Mouse (Mus musculus) ES-E14 (cell line): ENCODE results near the gene Gm49425. TPM values are rescaled to one million over a fixed set of nuclear protein-coding genes. Genes with fewer than 3 reads are reported as not detected.

Experiments
- DNase-seq: peaks from one replicate; pipeline ENCODE4 v3.0.0-alpha.2; 2013; ENCODE audit warnings: low read depth, low spot score
- H3K27ac ChIP-seq: 2 replicates; pipeline ENCODE4 v1.5.1; 2012; ENCODE audit warnings: low read depth, mild to moderate bottlenecking, low read length, moderate library complexity, mixed read lengths; ENCODE audit not compliant: poor library complexity, insufficient read depth, severe bottlenecking
- H3K36me3 ChIP-seq: 2 replicates; pipeline ENCODE4 v1.6.1; 2012; ENCODE audit warnings: mild to moderate bottlenecking, low read length, moderate library complexity, mixed read lengths; ENCODE audit not compliant: control insufficient read depth, poor library complexity, insufficient read depth, severe bottlenecking
- H3K4me1 ChIP-seq, 2 experiments: fragments of 150-350 bp in 1 of 2; sonication (generic) in 1 of 2; 2 replicates each; pipeline ENCODE4 v1.6.1; 2012; ENCODE audit warnings: low read length in 2 of 2, mild to moderate bottlenecking in 1 of 2, mixed read lengths in 1 of 2; ENCODE audit not compliant: control insufficient read depth in 2 of 2, insufficient read depth in 2 of 2, poor library complexity in 1 of 2
- H3K4me3 ChIP-seq, 2 experiments: fragments of 150-350 bp in 1 of 2; sonication (generic) in 1 of 2; 2 replicates each; pipeline ENCODE4 v1.5.1; 2012; ENCODE audit warnings: low read length in 2 of 2, low read depth in 1 of 2, mild to moderate bottlenecking in 1 of 2, mixed read lengths in 1 of 2; ENCODE audit not compliant: insufficient read depth in 1 of 2, poor library complexity in 1 of 2, severe bottlenecking in 1 of 2
- H3K9ac ChIP-seq: 2 replicates; pipeline ENCODE4 v1.6.1; 2012; ENCODE audit warnings: low read depth, mild to moderate bottlenecking, low read length, mixed read lengths; ENCODE audit not compliant: poor library complexity, insufficient read depth, severe bottlenecking
- H3K9me3 ChIP-seq: fragments of 150-350 bp; sonication (generic); 2 replicates; pipeline ENCODE4 v1.6.1; 2012; ENCODE audit warnings: low read depth, mild to moderate bottlenecking, low read length; ENCODE audit not compliant: control insufficient read depth, insufficient read depth
- CHD2 ChIP-seq: IDR thresholded peaks from 2 replicates; pipeline ENCODE4 v1.6.1; 2014; ENCODE audit warnings: mild to moderate bottlenecking, low read depth, low read length, inconsistent platforms
- HCFC1 ChIP-seq: IDR thresholded peaks from 2 replicates; pipeline ENCODE4 v1.6.1; 2012; ENCODE audit warnings: low read length, inconsistent platforms, borderline replicate concordance; ENCODE audit not compliant: insufficient read depth
- MAFK ChIP-seq: IDR thresholded peaks from 2 replicates; pipeline ENCODE4 v1.6.1; 2014; ENCODE audit warnings: mild to moderate bottlenecking, low read depth, low read length, inconsistent platforms; ENCODE audit not compliant: insufficient read depth
- ZC3H11A ChIP-seq: IDR thresholded peaks from 2 replicates; pipeline ENCODE4 v1.6.1; 2012; ENCODE audit warnings: low read depth, mild to moderate bottlenecking, inconsistent platforms, low read length, borderline replicate concordance
- ZNF384 ChIP-seq: IDR thresholded peaks from 2 replicates; pipeline ENCODE4 v1.6.1; 2012; ENCODE audit warnings: low read depth, low read length, inconsistent platforms
- in situ Hi-C, 2 experiments: fragments of 600-800 bp; cut with MboI; formaldehyde crosslinking; loops; one replicate each; pipeline ENCODE4 v1.15.1; 2025; ENCODE audit warnings: low sequenced_read_pairs in 2 of 2, inconsistent platforms in 1 of 2; ENCODE audit not compliant: unreplicated experiment in 2 of 2
- total RNA-seq: library from RNA; depleted of rRNA; stranded (reverse); fragments of 300-350 nt; gene quantifications from 2 replicates; pipeline ENCODE4 v1.2.3, GENCODE M21; 2012

The Gm49425 gene
- total RNA-seq, 1 experiment, result not detected

GRCm38 (mm10) chr15:101550567-101550966 is 33.5 kb upstream of the Gm49425 start, which contains the start of gene Krt82:
TSS of gene Krt82 (minus strand) at chr15:101550667.
- no peak within 1 kb of the TSS for H3K27ac ChIP-seq
- no peaks in the 10 kb centered on the region for H3K9me3 ChIP-seq
- TF ChIP-seq ZC3H11A (no peak), MAFK (no peak), CHD2 (no peak), ZNF384 (no peak)
- DNase-seq, result no peak
- no peaks in the 10 kb centered on the region for H3K4me1 ChIP-seq
- H3K4me3 ChIP-seq, result no peak within 1 kb of the TSS
- in situ Hi-C loops, result no loop called here
- no peaks in the 10 kb centered on the region for H3K36me3 ChIP-seq
- no peak within 1 kb of the TSS for H3K9ac ChIP-seq

- DNase-seq, result no peak
These were observed 27.4 kb upstream of the Gm49425 start for GRCm38 (mm10) chr15:101544478-101544877.

GRCm38 (mm10) chr15:101542543-101542942 is 25.5 kb upstream of the Gm49425 start:
- Histone ChIP-seq H3K9ac (no peak overlapping the region), H3K9me3 (no peaks in the 10 kb centered on the region), H3K4me1 (peaks cover 0 to 5% of the 10 kb centered on the region in 2 experiments; a peak in 1 of 4 replicates), H3K4me3 (no peak overlapping the region), H3K36me3 (no peaks in the 10 kb centered on the region), H3K27ac (no peak overlapping the region)
- in situ Hi-C loops, result no loop called here
- no peak for DNase-seq
- TF ChIP-seq ZC3H11A (no peak), ZNF384 (no peak), CHD2 (no peak), HCFC1 (no peak), MAFK (no peak)

More at GRCm38 (mm10) chr15:101544478-101544877, 27.4 kb upstream of the Gm49425 start:
- H3K9me3 ChIP-seq, result no peaks in the 10 kb centered on the region
- no peaks in the 10 kb centered on the region for H3K36me3 ChIP-seq
- in situ Hi-C loops, result no loop called here
- peaks cover 0 to 5% of the 10 kb centered on the region in 2 experiments; a peak in 1 of 4 replicates for H3K4me1 ChIP-seq
- no peak overlapping the region for H3K9ac ChIP-seq
- no peak overlapping the region for H3K4me3 ChIP-seq
- no peak for TF ChIP-seq HCFC1
- no peak for TF ChIP-seq ZNF384
- H3K27ac ChIP-seq, result no peak overlapping the region

- DNase-seq, result no peak
- peaks cover 0 to 5% of the 10 kb centered on the region in 2 experiments; a peak in 1 of 4 replicates for H3K4me1 ChIP-seq
- H3K4me3 ChIP-seq, result no peak overlapping the region
- H3K9ac ChIP-seq, result no peak overlapping the region
- in situ Hi-C loops, result no loop called here
- H3K9me3 ChIP-seq, result no peaks in the 10 kb centered on the region
- no peaks in the 10 kb centered on the region for H3K36me3 ChIP-seq
- TF ChIP-seq CHD2 (no peak), ZNF384 (no peak), ZC3H11A (no peak), MAFK (no peak)
- H3K27ac ChIP-seq, result no peak overlapping the region
These were observed 21.5 kb upstream of the Gm49425 start for GRCm38 (mm10) chr15:101538580-101538900.

GRCm38 (mm10) chr15:101537864-101538579 is 21.0 kb upstream of the Gm49425 start:
- Histone ChIP-seq H3K36me3 (no peaks in the 10 kb centered on the region), H3K27ac (no peak overlapping the region), H3K9me3 (no peaks in the 10 kb centered on the region), H3K9ac (no peak overlapping the region), H3K4me3 (no peak overlapping the region), H3K4me1 (peaks cover 0 to 5% of the 10 kb centered on the region in 2 experiments; a peak in 1 of 4 replicates)
- no peak for DNase-seq
- TF ChIP-seq HCFC1, result no peak
- no peak for TF ChIP-seq MAFK
- TF ChIP-seq CHD2, result no peak
- TF ChIP-seq ZC3H11A, result no peak
- TF ChIP-seq ZNF384, result no peak
- in situ Hi-C loops, result no loop called here
